Mouse (Mus musculus): ENCODE measurements around the gene Gm7971.
"Not testable (repeated sequence)": the region's sequence is repeated elsewhere in the genome, so short reads cannot be mapped to it uniquely, and the experiment has no call there.

Gene Gm7971

DNA sequence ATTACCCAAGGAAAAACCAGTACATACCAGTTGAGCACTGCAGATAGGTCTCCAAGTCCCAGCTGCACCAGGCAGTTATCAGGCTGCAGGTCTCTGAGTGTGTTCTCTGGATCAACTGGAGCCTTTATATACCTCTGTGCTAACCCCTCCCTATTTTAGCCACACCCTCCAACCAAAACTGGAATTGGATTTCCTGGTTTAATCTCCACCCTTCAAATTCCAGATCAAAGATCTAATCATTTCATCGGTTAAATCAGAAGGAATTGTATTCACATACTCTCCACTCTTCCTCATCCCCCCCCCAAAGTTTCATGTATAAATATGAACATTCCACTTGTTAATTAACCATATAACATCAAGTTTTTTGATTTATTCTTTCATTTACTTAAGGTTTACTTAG lies at the start of gene Gm7971:
Gene Gm7971, minus strand, starts transcription at position 101 of the 400 bp plus-strand sequence.
- not testable (repeated sequence) for DNase-seq
